Mouse (Mus musculus) kidney, embryonic 14.5 days (tissue): Measurements from ENCODE around the gene Fam160a2. TPM values are rescaled to one million over a fixed set of nuclear protein-coding genes. Genes with fewer than 3 reads are reported as not detected.

Source experiments
- ATAC-seq: fragments of 200-750 bp; cut with Nextera tagmentation; 2 replicates; pipeline ENCODE4 v1.8.0; 2017; ENCODE audit warnings: moderate number of reproducible peaks, mild to moderate bottlenecking, moderate TSS enrichment, moderate library complexity; ENCODE audit not compliant: low FRiP score, low TSS enrichment
- H3K27ac ChIP-seq: fragments of 300-500 bp; sonication (generic); 2 replicates; pipeline ENCODE4 v1.5.1; 2014; ENCODE audit warnings: low read depth, mild to moderate bottlenecking, low read length, moderate library complexity, mixed read lengths
- H3K27me3 ChIP-seq: fragments of 300-500 bp; sonication (generic); 2 replicates; pipeline ENCODE4 v1.6.1; 2014; ENCODE audit warnings: mild to moderate bottlenecking, low read length; ENCODE audit not compliant: control insufficient read depth, insufficient read depth
- H3K36me3 ChIP-seq: fragments of 300-500 bp; sonication (generic); 2 replicates; pipeline ENCODE4 v1.6.1; 2014; ENCODE audit warnings: low read length, mixed read lengths; ENCODE audit not compliant: control insufficient read depth, insufficient read depth
- H3K4me1 ChIP-seq: fragments of 300-500 bp; sonication (generic); 2 replicates; pipeline ENCODE4 v1.6.1; 2014; ENCODE audit warnings: low read length, mixed read lengths; ENCODE audit not compliant: control insufficient read depth, insufficient read depth
- H3K4me2 ChIP-seq: fragments of 300-500 bp; sonication (generic); replicated peaks from 2 replicates; pipeline ENCODE4 v1.6.1; 2014; ENCODE audit warnings: low read depth, mild to moderate bottlenecking, low read length
- H3K4me3 ChIP-seq: fragments of 300-500 bp; sonication (generic); 2 replicates; pipeline ENCODE4 v1.5.1; 2014; ENCODE audit warnings: mild to moderate bottlenecking, low read length
- H3K9ac ChIP-seq: fragments of 300-500 bp; sonication (generic); 2 replicates; pipeline ENCODE4 v1.6.1; 2014; ENCODE audit warnings: low read depth, mild to moderate bottlenecking, low read length, moderate library complexity
- H3K9me3 ChIP-seq: fragments of 300-500 bp; sonication (generic); 2 replicates; pipeline ENCODE4 v1.6.1; 2016; ENCODE audit warnings: low read length; ENCODE audit not compliant: control insufficient read depth
- WGBS: fragments of 180-500 bp; shearing (Covaris S2); extraction: QIAGEN DNeasy Blood & Tissue Kit; methylation state at CpG from one replicate; pipeline ENCODE4 v1.1.7; 2014; 5-methylcytosine and 5-hydroxymethylcytosine counted together
- polyA plus RNA-seq: library from polyadenylated mRNA; unstranded; fragments of >200 nt; fragmentation: Nextera tagmentation; extraction: Ambion mirVana; gene quantifications from 2 replicates; pipeline ENCODE4 v1.2.1, GENCODE M21; 2014

Gene Fam160a2
- polyA plus RNA-seq, result 30.9 and 43.6 TPM in 2 replicates

DNA sequence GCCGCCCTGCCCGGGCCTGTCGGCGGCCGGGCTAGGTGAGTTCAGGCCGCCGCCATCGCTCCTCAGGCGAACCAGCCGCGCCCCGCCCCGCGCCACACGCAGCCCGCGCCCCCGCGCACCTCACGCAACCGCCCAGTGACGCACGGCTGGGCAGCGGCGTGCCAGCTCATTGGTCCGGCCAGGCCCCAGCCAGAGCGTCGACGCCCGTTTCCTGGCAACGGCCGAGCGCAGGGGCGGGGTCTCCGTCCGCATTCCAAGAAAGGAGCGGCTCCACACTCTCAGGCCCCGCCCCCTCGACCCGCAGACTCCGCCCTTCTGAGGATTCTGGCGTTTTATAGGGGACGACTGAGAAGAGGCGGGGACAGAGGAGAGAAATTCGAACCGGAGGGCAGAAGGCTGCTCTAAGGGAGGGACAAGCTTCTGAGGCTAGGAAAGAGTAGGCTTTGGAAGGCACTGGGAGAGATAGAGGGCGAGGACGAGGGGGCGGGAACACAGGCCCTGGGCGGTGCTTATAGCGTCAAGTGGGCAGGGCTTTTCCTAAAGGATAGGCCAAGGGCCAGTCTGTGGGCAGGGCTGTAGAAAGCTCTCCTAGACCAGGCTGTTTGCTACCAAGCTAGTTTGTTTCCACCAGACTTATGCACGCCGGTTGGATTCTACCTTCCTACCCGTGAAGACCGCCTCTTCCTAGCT, at the start of gene Fam160a2:
Gene Fam160a2, minus strand, starts transcription at position 120 of the 690 bp plus-strand sequence.
- H3K27ac ChIP-seq, result peak within 1 kb of the TSS; percentile 76
- peak; percentile 99 for ATAC-seq
- peak within 1 kb of the TSS; percentile 79 for H3K9ac ChIP-seq
- no peaks in the 10 kb centered on the region; the same call in 1 of the 2 replicates for H3K36me3 ChIP-seq
- H3K27me3 ChIP-seq, result no peaks in the 10 kb centered on the region
- H3K4me2 ChIP-seq, result peak within 1 kb of the TSS; percentile 73
- peaks cover 9% of the 10 kb centered on the region; the same call in 1 of the 2 replicates for H3K4me1 ChIP-seq
- peak within 1 kb of the TSS; percentile 76 for H3K4me3 ChIP-seq
- H3K9me3 ChIP-seq, result no peaks in the 10 kb centered on the region
- under 1% methylated on average over 48 of the region's 55 CpGs for WGBS

DNA sequence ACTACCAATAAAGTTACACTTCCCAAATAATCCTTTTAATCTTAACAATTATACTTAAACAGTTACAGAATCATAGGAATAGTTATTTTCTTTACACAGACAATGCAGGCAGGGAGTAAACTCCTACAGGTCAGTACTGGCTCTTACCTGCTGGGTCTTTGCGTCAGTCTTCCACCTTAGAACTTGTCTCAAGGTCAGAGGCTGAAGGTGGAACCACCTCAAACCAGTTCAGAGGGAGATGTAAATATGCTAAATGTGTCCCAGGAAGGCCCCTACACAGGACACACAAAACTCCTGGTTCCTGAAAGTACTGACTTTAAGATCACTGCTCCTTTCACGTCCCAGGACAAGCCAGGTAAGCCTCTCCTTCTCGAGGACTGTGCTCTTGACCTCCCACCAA, 45.2 kb upstream of the Fam160a2 start:
- no peak overlapping the region for H3K4me3 ChIP-seq
- 62% methylated on average over 3 of the region's 3 CpGs for WGBS

DNA sequence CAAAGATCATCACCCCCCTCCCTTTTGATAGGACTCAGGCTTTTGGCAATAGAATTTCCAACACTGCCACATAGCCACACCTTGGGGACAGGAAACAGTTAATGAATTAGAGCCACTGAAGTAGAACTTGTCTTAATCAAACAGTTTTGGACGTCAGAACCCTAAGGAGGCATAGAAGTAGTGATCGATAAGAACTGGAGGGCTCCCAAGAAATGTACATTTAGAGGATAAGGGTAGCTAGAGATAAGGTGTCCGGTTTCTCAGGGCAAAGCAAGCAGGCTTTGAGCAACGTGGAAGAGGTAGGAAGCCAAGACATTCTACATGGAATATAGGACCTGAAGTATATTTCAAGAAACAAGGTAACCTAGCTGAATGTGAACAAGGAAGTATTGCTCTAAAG, 41.6 kb upstream of the Fam160a2 start:
- ATAC-seq, result no peak
- 60% methylated on average over 4 of the region's 4 CpGs for WGBS
- no peak overlapping the region for H3K4me2 ChIP-seq

More for the DNA sequence above, 45.2 kb upstream of the Fam160a2 start:
- no peaks in the 10 kb centered on the region for H3K36me3 ChIP-seq
- H3K9ac ChIP-seq, result no peak overlapping the region
- no peak for ATAC-seq
- no peaks in the 10 kb centered on the region for H3K9me3 ChIP-seq
- H3K27ac ChIP-seq, result no peak overlapping the region
- no peaks in the 10 kb centered on the region for H3K4me1 ChIP-seq
- no peaks in the 10 kb centered on the region for H3K27me3 ChIP-seq
- no peak overlapping the region for H3K4me2 ChIP-seq

DNA sequence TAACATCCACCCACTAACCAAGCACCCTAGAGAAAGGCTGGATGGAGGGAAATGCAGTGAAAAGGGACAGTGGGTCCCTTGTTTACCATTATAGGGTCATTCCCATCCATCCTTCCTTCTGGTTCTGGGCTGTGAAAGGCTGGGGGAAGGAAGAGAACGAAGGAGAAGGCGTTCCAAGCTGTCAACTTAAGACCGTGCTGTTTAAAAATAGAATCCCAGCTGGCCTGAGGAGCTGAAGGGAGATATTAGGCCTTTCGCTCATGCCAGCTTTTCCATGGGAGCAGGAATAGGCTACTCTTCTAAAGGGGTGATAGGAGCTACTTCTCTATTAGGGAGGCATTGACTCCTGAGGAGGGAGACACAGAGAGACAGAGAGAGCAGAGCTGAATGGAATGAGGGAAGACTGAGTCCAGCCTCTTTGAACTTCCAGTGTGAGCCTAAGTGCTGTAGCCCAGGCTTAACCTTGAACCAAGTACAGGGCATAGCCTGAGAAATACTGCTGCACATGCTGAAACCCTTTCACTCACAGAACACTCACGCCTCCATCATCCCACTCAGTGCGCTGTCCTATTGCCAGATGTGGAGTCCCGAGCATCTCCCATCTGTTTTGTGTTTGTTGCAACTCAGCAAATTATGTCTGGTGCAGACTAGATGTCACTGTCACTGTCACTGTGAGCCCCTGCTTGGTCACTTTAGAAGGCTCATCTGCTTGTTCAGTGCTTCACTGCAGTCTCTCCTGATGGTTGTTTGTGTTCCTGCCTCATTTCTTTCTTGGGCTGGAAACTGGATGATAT, 38.3 kb upstream of the Fam160a2 start:
- no peak overlapping the region for H3K4me3 ChIP-seq
- no peaks in the 10 kb centered on the region for H3K27me3 ChIP-seq
- no peak for ATAC-seq
- H3K9ac ChIP-seq, result no peak overlapping the region
- no peaks in the 10 kb centered on the region for H3K4me1 ChIP-seq
- no peaks in the 10 kb centered on the region for H3K9me3 ChIP-seq
- 76% methylated on average over 7 of the region's 7 CpGs for WGBS
- H3K4me2 ChIP-seq, result no peak overlapping the region
- H3K27ac ChIP-seq, result no peak overlapping the region
- H3K36me3 ChIP-seq, result no peaks in the 10 kb centered on the region

More for the DNA sequence above, 41.6 kb upstream of the Fam160a2 start:
- Histone ChIP-seq H3K27ac (no peak overlapping the region), H3K36me3 (no peaks in the 10 kb centered on the region), H3K4me3 (no peak overlapping the region), H3K4me1 (no peaks in the 10 kb centered on the region), H3K27me3 (no peaks in the 10 kb centered on the region), H3K9me3 (no peaks in the 10 kb centered on the region), H3K9ac (no peak overlapping the region)

DNA sequence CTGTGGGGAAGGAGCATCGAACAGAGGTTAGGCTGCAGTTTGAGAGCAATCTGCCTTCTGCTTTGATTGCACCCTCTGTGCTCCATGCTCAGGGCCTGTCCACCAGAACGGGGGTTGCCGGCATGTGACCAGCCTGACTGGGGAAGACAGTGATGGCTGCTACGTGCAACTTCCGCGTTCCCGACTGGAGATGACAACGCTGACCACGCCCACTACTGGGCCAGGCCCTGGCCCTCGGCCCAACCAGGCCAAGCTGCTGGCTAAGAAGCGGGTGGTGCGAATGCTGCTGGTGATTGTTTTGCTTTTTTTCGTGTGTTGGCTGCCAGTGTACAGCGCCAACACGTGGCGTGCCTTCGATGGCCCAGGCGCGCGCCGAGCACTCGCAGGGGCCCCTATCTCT, 34.9 kb upstream of the Fam160a2 start:
- Histone ChIP-seq H3K4me3 (no peak overlapping the region), H3K4me1 (no peaks in the 10 kb centered on the region), H3K27me3 (no peaks in the 10 kb centered on the region), H3K4me2 (no peak overlapping the region), H3K9ac (no peak overlapping the region), H3K27ac (no peak overlapping the region), H3K36me3 (no peaks in the 10 kb centered on the region), H3K9me3 (no peaks in the 10 kb centered on the region)
- 85% methylated on average over 22 of the region's 22 CpGs for WGBS
- ATAC-seq, result no peak

DNA sequence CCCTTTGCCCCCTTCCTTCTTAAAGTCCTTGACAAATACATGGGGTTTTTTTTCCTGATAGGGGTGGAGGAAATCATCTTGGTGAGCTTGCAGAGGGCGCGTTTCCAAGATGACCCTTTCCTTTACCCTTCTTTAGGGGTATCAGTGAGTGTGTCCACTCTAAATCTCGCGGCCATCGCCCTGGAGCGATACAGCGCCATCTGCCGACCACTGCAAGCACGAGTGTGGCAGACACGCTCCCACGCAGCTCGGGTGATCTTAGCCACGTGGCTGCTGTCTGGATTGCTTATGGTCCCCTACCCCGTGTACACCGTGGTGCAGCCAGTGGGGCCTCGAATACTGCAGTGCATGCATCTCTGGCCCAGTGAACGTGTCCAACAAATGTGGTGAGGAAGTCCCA, 34.0 kb upstream of the Fam160a2 start:
- H3K9me3 ChIP-seq, result no peaks in the 10 kb centered on the region
- no peaks in the 10 kb centered on the region for H3K27me3 ChIP-seq
- H3K4me2 ChIP-seq, result no peak overlapping the region
- H3K4me1 ChIP-seq, result no peaks in the 10 kb centered on the region
- H3K9ac ChIP-seq, result no peak overlapping the region
- no peaks in the 10 kb centered on the region for H3K36me3 ChIP-seq
- no peak overlapping the region for H3K4me3 ChIP-seq
- no peak overlapping the region for H3K27ac ChIP-seq
- ATAC-seq, result no peak
- WGBS, result 88% methylated on average over 17 of the region's 17 CpGs

DNA sequence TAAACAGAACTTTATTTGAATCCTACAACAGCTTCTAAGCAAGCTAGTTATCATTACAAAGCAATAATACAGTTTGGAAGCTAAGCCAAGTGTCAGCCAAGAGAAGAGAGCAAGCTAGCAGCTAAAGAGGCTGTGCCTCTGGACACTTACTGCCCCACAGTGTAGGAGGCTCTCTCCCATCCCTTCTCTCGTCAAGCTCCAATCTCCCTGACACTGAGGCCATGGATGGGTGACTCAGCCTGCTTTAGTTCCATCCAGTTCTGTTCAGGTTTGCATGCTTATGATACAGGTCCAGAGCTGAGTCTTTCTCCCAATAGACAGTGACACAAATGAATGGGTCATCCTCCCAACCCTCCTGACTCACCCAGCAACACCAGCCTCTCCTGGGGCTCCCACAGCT, 32.2 kb upstream of the Fam160a2 start:
- no peaks in the 10 kb centered on the region for H3K36me3 ChIP-seq

DNA sequence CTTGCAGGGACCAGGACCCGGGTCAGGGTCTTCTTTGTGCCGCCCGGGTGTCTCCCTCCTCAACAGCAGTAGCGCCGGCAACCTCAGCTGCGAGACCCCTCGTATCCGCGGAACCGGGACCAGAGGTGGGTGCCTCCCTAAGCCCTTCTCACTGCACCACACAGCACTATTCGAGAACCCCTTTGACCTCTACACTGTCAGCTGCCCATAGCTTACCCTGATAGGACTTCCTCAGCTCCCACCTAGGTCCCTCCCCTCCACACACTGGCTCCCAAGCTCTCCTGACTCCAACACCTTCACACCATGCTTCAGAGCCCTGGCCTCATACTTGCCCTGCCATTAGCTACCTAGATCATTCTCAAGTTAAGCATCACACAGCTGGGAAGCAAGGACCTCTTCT, 26.2 kb upstream of the Fam160a2 start:
- Histone ChIP-seq H3K27ac (no peak overlapping the region), H3K4me1 (no peaks in the 10 kb centered on the region), H3K36me3 (no peaks in the 10 kb centered on the region), H3K4me3 (peak overlapping the region; percentile 41), H3K27me3 (peaks cover 23% of the 10 kb centered on the region; the same call in 1 of the 2 replicates), H3K9me3 (no peaks in the 10 kb centered on the region), H3K9ac (peak overlapping the region; percentile 42), H3K4me2 (peak overlapping the region; percentile 73)
- ATAC-seq, result no peak; the same call in 1 of the 2 replicates
- 4% methylated on average over 11 of the region's 11 CpGs for WGBS

More for the DNA sequence above, 32.2 kb upstream of the Fam160a2 start:
- Histone ChIP-seq H3K9ac (no peak overlapping the region), H3K4me1 (no peaks in the 10 kb centered on the region), H3K27ac (no peak overlapping the region), H3K4me3 (no peak overlapping the region), H3K27me3 (0 out of 2 replicates have a peak, but pooled peaks cover 4% of the 10 kb centered on the region), H3K9me3 (no peaks in the 10 kb centered on the region), H3K4me2 (no peak overlapping the region)
- 29% methylated on average over 1 of the region's 1 CpGs for WGBS
- peak; percentile 75; the same call in 1 of the 2 replicates for ATAC-seq
